Mouse (Mus musculus) mouse trophoblast stem cell (cell line): Measurements from ENCODE around the gene Hist3h2ba.

Experiments
- in situ Hi-C, 2 experiments: fragments of 300-500 bp; cut with MseI, MboI; formaldehyde crosslinking; loops; 2 replicates in 1 of 2; 3 replicates in 1 of 2; pipeline ENCODE4 v1.15.1; 2025

Hist3h2ba gene

GRCm38 (mm10) chr11:58948542-58949479 is at the start of gene Hist3h2ba:
TSS of gene Hist3h2ba (plus strand) at chr11:58948920.
- in situ Hi-C loops, result no loop called here

GRCm38 (mm10) chr11:58901080-58901479 is 47.6 kb upstream of the Hist3h2ba start:
- in situ Hi-C loops, result no loop called here

GRCm38 (mm10) chr11:58903511-58904409 is 45.0 kb upstream of the Hist3h2ba start, which contains the start of gene Zfp39:
TSS of gene Zfp39 (minus strand) at chr11:58904225.
- in situ Hi-C loops, result no loop called here

- in situ Hi-C loops, result no loop called here
Observed at GRCm38 (mm10) chr11:58904410-58904718, 44.4 kb upstream of the Hist3h2ba start.

GRCm38 (mm10) chr11:58904838-58905237 is 43.9 kb upstream of the Hist3h2ba start:
- in situ Hi-C loops, result no loop called here

DNA sequence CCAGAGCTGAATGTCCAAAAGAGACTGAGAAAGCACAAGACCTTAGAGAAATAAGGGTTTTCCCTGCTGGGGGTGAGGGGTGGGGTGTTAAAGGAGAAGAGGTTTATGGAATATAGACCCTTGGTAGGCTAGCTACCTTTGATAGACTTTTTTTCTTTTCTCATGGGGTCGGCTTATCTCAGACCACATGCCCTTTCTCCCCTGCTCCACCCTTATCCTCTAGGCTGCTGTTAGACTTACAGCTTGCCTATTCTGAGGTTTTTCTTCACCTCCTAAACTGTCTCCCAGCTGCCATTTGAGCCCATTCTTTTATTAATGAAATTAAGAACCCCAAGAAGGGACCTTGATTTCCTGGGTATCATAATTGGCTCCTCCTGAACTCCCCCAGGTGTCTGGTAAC is 34.9 kb upstream of the Hist3h2ba start:
- in situ Hi-C loops, result no loop called here

GRCm38 (mm10) chr11:58914461-58915028 is 34.2 kb upstream of the Hist3h2ba start:
- in situ Hi-C loops, result no loop called here

- in situ Hi-C loops, result no loop called here
Observed at GRCm38 (mm10) chr11:58916879-58917744, 31.6 kb upstream of the Hist3h2ba start.

- in situ Hi-C loops, result no loop called here
Observed at GRCm38 (mm10) chr11:58917745-58918366, 30.9 kb upstream of the Hist3h2ba start, which contains the start of gene Btnl10. TSS of gene Btnl10 (plus strand) at chr11:58917908.

DNA sequence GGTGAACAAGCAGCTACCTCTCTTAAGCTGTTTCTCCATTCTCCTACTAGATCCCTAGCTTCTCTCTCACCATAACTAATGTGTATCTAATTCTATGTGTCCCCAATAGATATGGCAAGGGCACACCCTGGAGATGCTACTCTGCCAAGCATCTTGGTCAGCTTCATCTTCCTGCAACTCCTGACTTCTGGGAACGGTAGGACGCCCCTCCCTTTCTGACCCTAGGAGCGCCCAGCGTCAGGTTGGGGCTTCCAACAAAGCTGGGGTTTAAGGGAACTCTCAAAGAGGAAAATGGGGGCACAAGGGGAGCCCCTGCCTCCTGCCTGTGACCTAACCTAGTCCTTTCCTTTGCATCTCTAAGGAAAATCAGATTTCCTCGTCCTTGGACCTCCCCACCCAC is 30.0 kb upstream of the Hist3h2ba start:
- in situ Hi-C loops, result no loop called here

- in situ Hi-C loops, result no loop called here
Observed at GRCm38 (mm10) chr11:58922420-58922819, 26.3 kb upstream of the Hist3h2ba start.

- in situ Hi-C loops, result no loop called here
Observed at GRCm38 (mm10) chr11:58926651-58927050, 22.1 kb upstream of the Hist3h2ba start.

- in situ Hi-C loops, result no loop called here
Observed at GRCm38 (mm10) chr11:58927053-58927452, 21.7 kb upstream of the Hist3h2ba start.

DNA sequence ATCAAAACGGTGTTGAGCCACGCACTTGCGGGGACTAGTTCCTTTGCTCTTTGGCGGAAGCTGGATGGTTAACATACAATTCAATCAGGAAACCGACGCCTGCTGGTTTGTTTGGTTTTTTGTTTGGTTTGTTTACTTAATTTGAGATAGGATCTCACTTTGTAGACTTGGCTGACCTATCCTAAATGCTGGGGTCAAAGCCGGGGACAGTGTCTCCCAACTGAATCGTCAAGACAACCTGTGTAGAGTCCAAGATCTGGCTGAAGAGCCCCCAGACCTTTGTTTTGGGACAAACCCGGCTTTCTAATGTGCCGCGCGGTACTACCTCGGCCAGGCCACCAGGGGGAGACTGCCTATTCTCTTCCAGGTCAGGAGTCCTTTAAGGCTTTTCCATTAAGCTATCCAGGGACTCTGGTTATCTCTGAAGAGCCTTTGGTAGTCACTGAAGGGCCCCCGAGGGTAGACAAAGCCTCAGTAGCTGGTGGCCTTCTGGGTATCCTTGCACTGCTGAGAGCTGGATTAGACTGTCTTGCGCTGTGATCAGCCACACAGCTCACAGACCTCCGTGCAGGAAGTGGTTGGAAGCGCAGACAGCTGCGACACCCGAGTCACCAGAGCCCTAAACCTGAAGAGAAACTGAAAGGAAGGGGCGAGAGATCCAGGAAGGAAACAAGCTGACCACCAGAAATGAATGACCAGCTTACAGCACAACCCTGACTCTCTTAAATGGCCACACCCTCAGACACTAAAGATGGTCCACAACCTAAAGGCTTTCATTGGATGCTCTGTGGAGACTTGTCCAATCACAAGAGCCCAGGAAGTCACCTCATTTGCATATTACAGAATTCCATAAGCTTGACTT is 20.7 kb upstream of the Hist3h2ba start:
- in situ Hi-C loops, result no loop called here

GRCm38 (mm10) chr11:58929055-58929454 is 19.7 kb upstream of the Hist3h2ba start:
- in situ Hi-C loops, result no loop called here

- in situ Hi-C loops, result no loop called here
Observed at GRCm38 (mm10) chr11:58929641-58930040, 19.1 kb upstream of the Hist3h2ba start.

- in situ Hi-C loops, result no loop called here
Observed at GRCm38 (mm10) chr11:58930254-58930653, 18.5 kb upstream of the Hist3h2ba start.

GRCm38 (mm10) chr11:58931576-58931975 is 17.1 kb upstream of the Hist3h2ba start:
- in situ Hi-C loops, result no loop called here

DNA sequence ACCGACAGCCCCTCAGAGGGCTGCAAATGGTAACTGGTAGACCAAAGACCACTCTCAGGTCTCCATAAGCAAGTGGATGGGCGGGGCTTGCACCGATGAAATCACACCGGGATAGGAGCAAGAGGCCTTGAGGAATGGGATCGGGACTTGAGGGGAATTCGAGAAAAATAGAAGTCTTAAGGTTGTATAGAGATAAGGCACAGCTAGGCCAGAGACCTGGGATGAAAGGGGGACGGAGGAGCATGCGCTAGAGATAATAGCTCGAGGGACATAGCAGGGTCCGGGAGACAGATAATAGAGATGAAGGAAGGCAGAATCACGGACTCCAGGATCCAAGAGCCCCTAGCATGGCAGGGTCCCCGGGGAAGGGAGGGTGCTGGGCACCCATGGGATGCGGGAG is 10.8 kb upstream of the Hist3h2ba start:
- in situ Hi-C loops, result no loop called here
